Mouse (Mus musculus): Measurements from ENCODE around the gene Socs7. TPM values are rescaled to one million over a fixed set of nuclear protein-coding genes. Genes with fewer than 3 reads are reported as not detected.

The Socs7 gene
- polyA plus RNA-seq, 1 experiment: 7.3 TPM

GRCm38 (mm10) chr11:97337363-97337762 is 25.0 kb upstream of the Socs7 start:
- TF ChIP-seq GATA1 (IDR thresholded peaks at IDR 0.05; ENCODE audit: low read length): no peak

GRCm38 (mm10) chr11:97338302-97338976 is 23.9 kb upstream of the Socs7 start:
- TF ChIP-seq GATA1 (IDR thresholded peaks at IDR 0.05; ENCODE audit: low read length): no peak

GRCm38 (mm10) chr11:97338977-97339315 is 23.4 kb upstream of the Socs7 start:
- no peak for TF ChIP-seq GATA1 (IDR thresholded peaks at IDR 0.05; ENCODE audit: low read length)

- no peak for TF ChIP-seq GATA1 (IDR thresholded peaks at IDR 0.05; ENCODE audit: low read length)
These were observed 19.2 kb upstream of the Socs7 start for GRCm38 (mm10) chr11:97343175-97343574.

DNA sequence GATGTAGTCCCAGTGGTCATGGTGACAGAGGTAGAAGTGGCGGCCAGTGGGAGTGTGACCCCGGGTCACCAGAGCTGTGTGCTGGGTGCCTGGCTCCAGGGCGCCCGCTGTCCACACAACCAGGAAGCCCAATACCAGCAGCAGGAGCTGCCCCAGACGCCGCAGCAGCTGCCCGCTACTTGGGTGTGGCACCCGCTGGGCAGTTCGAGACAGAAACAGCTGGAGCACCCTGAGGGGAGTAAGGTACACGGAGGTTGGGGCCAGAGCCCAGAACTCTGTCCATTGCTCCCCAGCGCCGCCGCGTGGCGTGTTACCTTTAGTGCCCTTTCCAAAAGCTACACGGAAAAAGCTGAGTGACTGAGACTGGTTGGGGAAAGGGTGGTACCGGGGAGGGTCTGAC is 18.7 kb upstream of the Socs7 start:
- TF ChIP-seq GATA1 (IDR thresholded peaks at IDR 0.05; ENCODE audit: low read length): no peak

- TF ChIP-seq GATA1 (IDR thresholded peaks at IDR 0.05; ENCODE audit: low read length): no peak
These were observed 16.9 kb upstream of the Socs7 start for GRCm38 (mm10) chr11:97345446-97345845.

DNA sequence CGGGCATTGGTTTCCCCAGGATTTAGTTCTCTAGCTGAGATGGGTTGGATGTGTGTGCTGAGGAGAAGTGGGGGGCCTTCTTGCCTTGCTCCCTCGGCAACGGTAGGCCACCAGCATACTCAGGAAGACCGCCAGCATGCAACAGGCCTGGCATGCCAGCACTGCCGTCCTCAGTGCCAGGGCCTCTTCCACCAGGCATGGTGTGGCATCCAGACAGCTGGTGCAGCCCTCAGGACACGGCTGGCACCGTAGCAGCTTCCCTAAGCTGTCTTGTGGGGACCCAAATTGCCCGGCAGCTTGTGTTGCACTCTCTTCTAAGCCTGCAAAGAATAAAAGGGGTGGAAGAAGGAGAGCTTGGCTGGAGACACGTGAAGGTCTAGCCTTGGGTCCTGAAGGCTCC is 16.0 kb upstream of the Socs7 start:
- TF ChIP-seq GATA1 (IDR thresholded peaks at IDR 0.05; ENCODE audit: low read length): no peak

DNA sequence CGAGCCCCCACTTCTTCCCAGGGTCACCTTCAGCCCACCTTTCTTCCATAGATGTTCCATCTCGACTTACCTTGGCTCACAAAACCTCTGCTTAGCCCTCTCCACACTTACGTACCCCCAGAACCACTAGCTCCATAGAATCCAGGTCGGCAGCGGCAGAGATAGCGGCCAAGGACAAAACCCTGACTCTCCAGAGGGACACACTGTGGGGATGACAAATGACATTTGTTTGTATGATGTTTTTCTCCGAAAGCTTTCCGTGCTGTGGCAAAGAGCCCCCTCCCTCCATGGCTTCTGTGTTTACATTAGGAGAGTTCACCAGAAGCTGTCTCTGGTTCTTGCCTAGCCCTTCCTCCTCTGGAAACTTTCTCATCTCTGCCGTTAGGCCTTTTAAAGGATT is 15.1 kb upstream of the Socs7 start:
- no peak for TF ChIP-seq GATA1 (IDR thresholded peaks at IDR 0.05; ENCODE audit: low read length)

GRCm38 (mm10) chr11:97350035-97350434 is 12.3 kb upstream of the Socs7 start:
- no peak for TF ChIP-seq GATA1 (IDR thresholded peaks at IDR 0.05; ENCODE audit: low read length)

- no peak for TF ChIP-seq GATA1 (IDR thresholded peaks at IDR 0.05; ENCODE audit: low read length)
These were observed 10.2 kb upstream of the Socs7 start, which contains the start of gene Gpr179 for GRCm38 (mm10) chr11:97352027-97352684. Gpr179 (minus strand) TSS chr11:97352077.

DNA sequence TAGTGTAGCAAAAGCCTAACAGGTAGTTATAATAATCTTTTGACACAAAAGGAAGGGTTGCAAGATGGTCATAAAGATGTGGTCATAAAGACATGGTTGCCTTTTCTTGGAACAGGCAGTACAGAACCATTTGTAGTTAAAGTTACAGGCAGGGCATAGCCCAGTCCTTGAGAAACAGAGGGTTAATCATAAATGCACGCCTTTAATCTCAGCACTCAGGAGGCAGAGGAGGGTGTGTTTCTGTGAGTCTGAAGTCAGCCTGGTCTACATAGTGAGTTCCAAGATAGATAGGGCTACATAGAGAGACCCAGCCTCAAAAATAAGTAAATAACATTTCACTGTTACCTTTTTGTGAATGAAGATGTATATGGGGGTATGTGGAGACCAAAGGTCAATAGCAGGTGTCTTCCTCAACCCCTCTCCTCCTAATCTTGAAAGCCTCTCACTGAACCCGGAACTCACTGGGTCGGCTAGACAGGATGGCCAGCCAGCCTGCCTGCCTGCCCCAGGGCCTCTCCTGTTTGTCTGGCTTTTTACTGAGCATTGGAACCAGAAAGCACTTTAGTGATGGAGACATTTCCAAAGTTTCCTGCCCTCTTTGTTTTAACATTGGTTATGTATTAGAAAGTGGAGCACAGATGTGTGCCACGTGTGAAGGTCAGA is 9.3 kb upstream of the Socs7 start:
- TF ChIP-seq GATA1 (IDR thresholded peaks at IDR 0.05; ENCODE audit: low read length): no peak

DNA sequence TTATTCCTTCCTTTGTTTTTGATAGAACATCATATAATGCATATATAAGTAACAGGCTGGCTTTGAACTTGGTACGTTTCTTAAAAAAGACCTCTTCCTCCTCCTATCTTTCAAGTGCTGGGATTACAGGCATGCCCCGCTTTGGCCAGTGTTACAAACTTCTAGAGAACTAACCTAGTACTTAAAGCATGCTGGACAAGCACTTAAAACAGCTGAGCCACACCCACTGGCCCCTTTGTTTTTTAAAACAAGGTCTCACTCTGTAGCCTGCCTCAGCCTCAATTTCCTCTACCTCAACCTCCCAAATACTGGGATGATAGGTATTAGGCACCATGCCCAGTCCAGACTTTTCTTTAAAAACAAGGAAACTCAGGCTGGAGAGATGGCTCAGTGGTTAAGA is 7.7 kb upstream of the Socs7 start:
- no peak for TF ChIP-seq GATA1 (IDR thresholded peaks at IDR 0.05; ENCODE audit: low read length)

- TF ChIP-seq GATA1 (IDR thresholded peaks at IDR 0.05; ENCODE audit: low read length): no peak
These were observed 7.1 kb upstream of the Socs7 start for GRCm38 (mm10) chr11:97355247-97355646.

- no peak for TF ChIP-seq GATA1 (IDR thresholded peaks at IDR 0.05; ENCODE audit: low read length)
These were observed 245 bp downstream of the Socs7 start for GRCm38 (mm10) chr11:97362649-97362942.

GRCm38 (mm10) chr11:97362943-97363643 is 742 bp downstream of the Socs7 start:
- TF ChIP-seq GATA1 (IDR thresholded peaks at IDR 0.05; ENCODE audit: low read length): no peak

GRCm38 (mm10) chr11:97363644-97363995 is 1.3 kb downstream of the Socs7 start:
- TF ChIP-seq GATA1 (IDR thresholded peaks at IDR 0.05; ENCODE audit: low read length): no peak
